10 mouse cellular contexts compared by ENCODE assay signal in the genomic region with DNA sequence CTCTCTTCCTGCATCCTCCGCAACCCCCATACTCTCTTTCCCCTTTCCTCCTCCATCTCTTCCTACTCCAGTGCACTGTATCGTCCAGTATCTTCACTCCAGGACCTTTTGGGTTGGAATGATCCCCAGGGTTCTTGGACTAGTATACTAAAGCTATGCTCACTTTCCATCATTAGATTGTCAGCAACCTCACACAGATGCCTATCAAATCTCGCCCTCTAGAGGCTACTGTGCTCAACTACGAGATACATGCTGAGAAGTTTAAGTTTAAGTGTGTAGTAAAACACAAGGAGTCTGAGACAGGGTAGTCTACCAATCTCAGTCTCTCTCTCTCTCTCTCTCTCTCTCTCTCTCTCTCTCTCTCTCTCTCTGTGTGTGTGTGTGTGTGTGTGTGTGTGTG.
DNase-seq lines count a peak whose midpoint lies in the region; ATAC-seq and TF ChIP-seq lines count a peak whose summit lies in the region.
"Had no signal": no experiment of that assay in that cellular context is flagged by ENCODE, and none has a peak within 500 bp of the region (broad histone marks: within the 10 kb centered on the region; RNA-seq: fewer than 3 reads in every experiment).

No protein-coding gene starts in this region.

- ATAC-seq in forebrain, postnatal 0 days = 0 out of 2 replicates have a peak, but pooled peaks have one; percentile 27
- ATAC-seq in forebrain, embryonic 16.5 days = no peak
- no peak for ATAC-seq in liver, embryonic 14.5 days (ENCODE audit: insufficient read depth)
- no peak for ATAC-seq in limb, embryonic 11.5 days (ENCODE audit: insufficient number of reproducible peaks, low FRiP score, low TSS enrichment, low read depth)
- no peak for ATAC-seq in forebrain, embryonic 13.5 days

- no peaks in the 10 kb centered on the region for H3K4me1 ChIP-seq in forebrain, postnatal 0 days (ENCODE audit: insufficient read depth)
- H3K4me1 ChIP-seq in forebrain, embryonic 16.5 days (replicated peaks; ENCODE audit: control insufficient read depth, insufficient read depth, low read length) = no peaks in the 10 kb centered on the region
- no peaks in the 10 kb centered on the region for H3K4me1 ChIP-seq in liver, embryonic 14.5 days (replicated peaks; ENCODE audit: control insufficient read depth in 2 of 2, insufficient read depth in 2 of 2, low read length in 1 of 2)
- H3K4me1 ChIP-seq in limb, embryonic 11.5 days (ENCODE audit: control insufficient read depth, insufficient read depth, low read length) = no peaks in the 10 kb centered on the region
- no peaks in the 10 kb centered on the region for H3K4me1 ChIP-seq in forebrain, embryonic 13.5 days

- peak; percentile 56 for TF ChIP-seq CTCF in forebrain, postnatal 0 days (IDR thresholded peaks at IDR 0.05; ENCODE audit: low read depth)
- TF ChIP-seq CTCF in liver, embryonic 14.5 days (IDR thresholded peaks at IDR 0.05; ENCODE audit: low read depth) = 0 out of 2 replicates have a peak, but pooled peaks have one; percentile 2

- H3K27me3 ChIP-seq in forebrain, postnatal 0 days (ENCODE audit: insufficient read depth, low read length) = no peaks in the 10 kb centered on the region
- H3K27me3 ChIP-seq in forebrain, embryonic 16.5 days (replicated peaks; ENCODE audit: control insufficient read depth, insufficient read depth, low read length) = no peaks in the 10 kb centered on the region
- no peaks in the 10 kb centered on the region for H3K27me3 ChIP-seq in liver, embryonic 14.5 days (ENCODE audit: control insufficient read depth, insufficient read depth, low read length)
- H3K27me3 ChIP-seq in limb, embryonic 11.5 days (ENCODE audit: control insufficient read depth, insufficient read depth, low read length) = no peaks in the 10 kb centered on the region
- H3K27me3 ChIP-seq in forebrain, embryonic 13.5 days = no peaks in the 10 kb centered on the region

- H3K4me3 ChIP-seq in forebrain, postnatal 0 days (ENCODE audit: low read depth, low read length) = no peak overlapping the region
- no peak overlapping the region for H3K4me3 ChIP-seq in forebrain, embryonic 16.5 days (replicated peaks; ENCODE audit: low read length)
- no peak overlapping the region for H3K4me3 ChIP-seq in liver, embryonic 14.5 days (ENCODE audit: insufficient read depth in 1 of 2, low read depth in 2 of 2, low read length in 2 of 2)
- H3K4me3 ChIP-seq in limb, embryonic 11.5 days (ENCODE audit: low read depth, low read length) = no peak overlapping the region
- no peak overlapping the region for H3K4me3 ChIP-seq in forebrain, embryonic 13.5 days

- TF ChIP-seq EP300 in liver, embryonic 14.5 days (IDR thresholded peaks at IDR 0.05; ENCODE audit: low read depth) = no peak

- peak; percentile 23 for DNase-seq in forebrain, postnatal 0 days
- DNase-seq in liver, embryonic 14.5 days (ENCODE audit: low read depth in 3 of 3, low spot score in 3 of 3) = no peak
- DNase-seq in liver = no peak
- peak; percentile 11 for DNase-seq in cerebellum, adult 8-10 months
- peak; percentile 35 for DNase-seq in limb, embryonic 11.5 days (ENCODE audit: low spot score)
- DNase-seq in ovary, postnatal 36 days (ENCODE audit: low spot score) = no peak
- DNase-seq: lung, adult 18-20 months; thymus, adult 2 months had no signal

- H3K27ac ChIP-seq in forebrain, postnatal 0 days (ENCODE audit: low read depth, low read length) = no peak overlapping the region
- H3K27ac ChIP-seq in forebrain, embryonic 16.5 days (ENCODE audit: low read length) = no peak overlapping the region
- no peak overlapping the region for H3K27ac ChIP-seq in liver, embryonic 14.5 days
- no peak overlapping the region for H3K27ac ChIP-seq in limb, embryonic 11.5 days (replicated peaks; ENCODE audit: low read depth, low read length)
- no peak overlapping the region for H3K27ac ChIP-seq in forebrain, embryonic 13.5 days

- H3K9me3 ChIP-seq in forebrain, postnatal 0 days (ENCODE audit: low read length) = no peaks in the 10 kb centered on the region
- H3K9me3 ChIP-seq in forebrain, embryonic 16.5 days (ENCODE audit: control insufficient read depth, low read length) = no peaks in the 10 kb centered on the region
- no peaks in the 10 kb centered on the region for H3K9me3 ChIP-seq in liver, embryonic 14.5 days (ENCODE audit: control insufficient read depth, low read length)
- H3K9me3 ChIP-seq in limb, embryonic 11.5 days (ENCODE audit: control insufficient read depth, low read length) = no peaks in the 10 kb centered on the region
- H3K9me3 ChIP-seq in forebrain, embryonic 13.5 days (replicated peaks) = no peaks in the 10 kb centered on the region

- no peak overlapping the region for H3K9ac ChIP-seq in forebrain, postnatal 0 days
- H3K9ac ChIP-seq in forebrain, embryonic 16.5 days (replicated peaks; ENCODE audit: low read depth, low read length) = no peak overlapping the region
- H3K9ac ChIP-seq in liver, embryonic 14.5 days (replicated peaks) = no peak overlapping the region
- no peak overlapping the region for H3K9ac ChIP-seq in limb, embryonic 11.5 days (ENCODE audit: low read length)
- H3K9ac ChIP-seq in forebrain, embryonic 13.5 days = no peak overlapping the region

- no peaks in the 10 kb centered on the region for H3K36me3 ChIP-seq in forebrain, postnatal 0 days (ENCODE audit: insufficient read depth)
- no peaks in the 10 kb centered on the region for H3K36me3 ChIP-seq in forebrain, embryonic 16.5 days (ENCODE audit: control insufficient read depth, insufficient read depth)
- no peaks in the 10 kb centered on the region for H3K36me3 ChIP-seq in liver, embryonic 14.5 days (replicated peaks; ENCODE audit: control insufficient read depth, insufficient read depth, low read depth)
- H3K36me3 ChIP-seq in limb, embryonic 11.5 days (ENCODE audit: control insufficient read depth, insufficient read depth, low read length) = no peaks in the 10 kb centered on the region
- H3K36me3 ChIP-seq in forebrain, embryonic 13.5 days (ENCODE audit: poor library complexity, severe bottlenecking) = no peaks in the 10 kb centered on the region

- no peak overlapping the region for H3K4me2 ChIP-seq in forebrain, postnatal 0 days (ENCODE audit: low read depth)
- H3K4me2 ChIP-seq in forebrain, embryonic 16.5 days (ENCODE audit: low read length) = no peak overlapping the region
- H3K4me2 ChIP-seq in liver, embryonic 14.5 days (ENCODE audit: low read depth) = no peak overlapping the region
- no peak overlapping the region for H3K4me2 ChIP-seq in limb, embryonic 11.5 days (ENCODE audit: low read depth, severe bottlenecking)
- H3K4me2 ChIP-seq in forebrain, embryonic 13.5 days = no peak overlapping the region

- 42% methylated on average over 4 of the region's 4 CpGs for WGBS in forebrain, postnatal 0 days
- 52% methylated on average over 4 of the region's 4 CpGs for WGBS in forebrain, embryonic 16.5 days
- WGBS in liver, embryonic 14.5 days (ENCODE audit: insufficient replicate concordance) = 30% methylated on average over 4 of the region's 4 CpGs
- WGBS in limb, embryonic 11.5 days = 41% methylated on average over 4 of the region's 4 CpGs
- WGBS in forebrain, embryonic 13.5 days = 46% methylated on average over 4 of the region's 4 CpGs

Comparison
In these comparisons a context has a peak if more than half of its experiments do, and no peak if none do; other contexts are left out.
1. DNase-seq: peak in forebrain, postnatal 0 days (single experiment), cerebellum, adult 8-10 months (single experiment) and limb, embryonic 11.5 days (single experiment); none in liver, embryonic 14.5 days (0 of 3), liver (single experiment) and ovary, postnatal 36 days (single experiment).